Mouse (Mus musculus) MEL-GATA-1-ER (cell line): ENCODE results near the gene Atf5.

ENCODE experiments used
- DNase-seq: peaks from one replicate; pipeline ENCODE4 v3.0.0-alpha.2; 2012; ENCODE audit warnings: low read depth; ENCODE audit errors: extremely low read depth

Atf5 gene

GRCm38 (mm10) chr7:44816470-44817021 is at the start of gene Atf5:
Gene Atf5 (minus strand): TSS chr7:44816658.
- DNase-seq, result peak; percentile 66

- DNase-seq, result no peak
These were observed 48.4 kb upstream of the Atf5 start for GRCm38 (mm10) chr7:44864595-44865542.

- DNase-seq, result no peak
These were observed 47.6 kb upstream of the Atf5 start for GRCm38 (mm10) chr7:44863982-44864494.

GRCm38 (mm10) chr7:44863210-44863609 is 46.8 kb upstream of the Atf5 start:
- DNase-seq, result no peak

- no peak for DNase-seq
These were observed 46.0 kb upstream of the Atf5 start for GRCm38 (mm10) chr7:44862434-44862833.

GRCm38 (mm10) chr7:44861429-44861816 is 45.0 kb upstream of the Atf5 start:
- no peak for DNase-seq

DNA sequence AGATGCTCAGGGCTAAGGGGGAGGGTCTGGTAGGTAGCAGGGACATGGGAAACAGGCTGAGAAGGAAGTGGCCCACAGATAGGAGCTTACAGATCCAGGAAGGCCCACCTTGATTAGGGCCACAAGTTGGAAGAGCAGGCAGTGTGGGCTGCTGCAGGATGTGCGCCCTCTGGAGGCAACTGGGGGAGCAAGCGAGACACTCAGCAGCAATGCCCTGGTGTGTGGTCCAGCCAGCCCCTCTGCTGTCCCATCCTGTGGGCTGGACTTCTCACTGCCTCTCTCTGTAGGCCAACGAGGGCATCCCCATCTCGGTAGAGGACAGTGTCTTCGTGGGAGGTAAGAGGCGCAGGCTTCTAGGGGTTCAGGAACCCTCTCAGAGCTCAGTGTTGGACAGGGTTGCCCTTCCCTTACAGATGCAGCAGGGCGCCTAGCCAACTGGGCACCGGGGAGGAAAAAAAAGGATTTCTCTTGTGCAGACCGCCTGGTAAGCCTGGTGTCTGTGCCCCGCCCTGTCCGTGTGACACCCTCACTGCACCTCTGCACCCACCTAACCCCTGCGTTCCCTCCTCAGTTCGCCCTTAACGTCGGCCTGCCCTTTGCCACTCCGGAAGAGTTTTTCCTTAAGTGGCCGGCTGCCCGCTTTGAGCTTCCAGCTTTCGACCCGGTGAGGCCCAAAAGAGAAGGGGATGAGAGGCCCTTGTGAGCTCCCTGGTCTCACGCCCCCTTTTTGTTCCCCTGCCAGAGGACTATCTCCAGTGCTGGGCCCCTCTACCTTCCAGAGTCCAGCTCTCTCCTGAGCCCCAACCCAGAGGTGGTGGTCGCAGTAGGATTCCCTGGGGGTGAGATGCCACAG is 44.3 kb upstream of the Atf5 start:
- no peak for DNase-seq

DNA sequence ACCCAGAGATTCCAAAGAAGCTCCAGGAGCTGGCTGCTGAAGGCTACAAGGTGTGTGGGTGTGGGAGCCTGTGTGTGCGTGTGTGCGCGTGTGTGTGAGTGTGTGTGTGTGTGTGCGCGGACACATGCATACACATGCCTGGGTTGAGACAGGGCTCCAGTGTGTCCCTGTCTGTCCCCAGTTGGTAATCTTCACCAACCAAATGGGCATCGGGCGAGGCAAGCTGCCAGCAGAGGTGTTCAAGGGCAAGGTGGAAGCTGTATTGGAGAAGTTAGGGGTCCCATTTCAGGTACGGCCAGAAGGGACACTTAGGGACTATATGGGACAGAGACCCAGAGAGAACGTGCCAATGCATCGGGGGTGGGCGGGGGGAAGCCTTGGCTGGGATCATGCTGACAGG is 43.4 kb upstream of the Atf5 start:
- no peak for DNase-seq

GRCm38 (mm10) chr7:44857905-44858304 is 41.4 kb upstream of the Atf5 start:
- DNase-seq, result peak; percentile 68

DNA sequence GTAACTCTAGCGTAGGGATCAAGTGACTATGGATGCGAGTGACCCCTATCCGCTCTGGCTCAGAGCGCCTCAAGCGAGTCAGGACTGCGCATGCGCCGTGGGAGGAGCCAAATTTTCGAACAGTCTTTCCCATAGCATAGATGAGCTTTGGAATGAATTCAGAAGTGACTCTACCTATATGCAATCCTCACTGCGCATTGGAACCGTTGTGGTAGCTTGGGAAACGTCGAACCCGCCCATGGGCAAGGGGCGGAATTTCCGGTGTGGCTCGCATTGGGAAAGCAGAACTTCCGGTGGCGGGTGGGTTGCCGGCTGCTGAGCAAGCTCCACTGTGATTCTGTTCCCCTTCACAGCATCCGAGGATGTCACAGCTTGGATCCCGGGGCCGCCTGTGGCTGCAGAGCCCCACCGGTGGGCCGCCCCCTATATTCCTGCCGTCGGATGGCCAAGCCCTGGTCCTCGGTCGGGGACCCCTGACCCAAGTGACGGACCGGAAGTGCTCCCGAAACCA is 40.6 kb upstream of the Atf5 start, which contains the start of gene Pnkp:
Pnkp (plus strand) TSS at position 98 of the 511 bp plus-strand sequence.
- DNase-seq, result peak; percentile 88

DNA sequence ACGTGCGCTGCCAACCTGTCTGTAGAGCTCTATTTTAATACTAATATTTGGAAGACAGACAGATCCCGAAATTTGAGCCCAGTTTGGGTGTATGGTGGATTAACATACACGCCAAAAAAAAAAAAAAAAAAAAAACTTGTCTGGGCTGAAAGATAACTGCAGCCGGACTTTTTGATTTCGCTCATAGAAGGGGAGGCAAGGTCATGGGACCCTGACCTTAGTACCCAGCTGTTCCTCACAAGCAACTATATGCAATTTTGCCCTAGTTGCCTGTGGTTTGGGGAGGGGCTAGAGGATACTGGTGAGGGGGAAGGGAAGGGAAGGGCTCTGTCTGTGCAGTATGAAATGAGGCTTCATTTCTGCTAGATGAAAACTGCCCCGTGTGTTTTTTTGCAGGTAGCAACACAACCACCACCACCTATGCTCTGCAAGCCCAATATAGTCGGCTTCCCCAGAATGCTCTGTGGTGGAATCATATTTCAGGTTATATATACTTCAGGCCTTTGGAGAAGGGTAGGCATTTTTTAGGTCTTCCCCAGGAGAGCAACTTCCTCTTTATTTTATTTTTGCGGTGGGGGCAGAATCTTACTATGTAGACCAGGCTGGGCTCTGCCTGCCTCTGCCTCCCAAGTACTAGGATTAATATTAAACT is 39.9 kb upstream of the Atf5 start:
- DNase-seq, result peak; percentile 67

GRCm38 (mm10) chr7:44855036-44855435 is 38.6 kb upstream of the Atf5 start:
- no peak for DNase-seq

DNA sequence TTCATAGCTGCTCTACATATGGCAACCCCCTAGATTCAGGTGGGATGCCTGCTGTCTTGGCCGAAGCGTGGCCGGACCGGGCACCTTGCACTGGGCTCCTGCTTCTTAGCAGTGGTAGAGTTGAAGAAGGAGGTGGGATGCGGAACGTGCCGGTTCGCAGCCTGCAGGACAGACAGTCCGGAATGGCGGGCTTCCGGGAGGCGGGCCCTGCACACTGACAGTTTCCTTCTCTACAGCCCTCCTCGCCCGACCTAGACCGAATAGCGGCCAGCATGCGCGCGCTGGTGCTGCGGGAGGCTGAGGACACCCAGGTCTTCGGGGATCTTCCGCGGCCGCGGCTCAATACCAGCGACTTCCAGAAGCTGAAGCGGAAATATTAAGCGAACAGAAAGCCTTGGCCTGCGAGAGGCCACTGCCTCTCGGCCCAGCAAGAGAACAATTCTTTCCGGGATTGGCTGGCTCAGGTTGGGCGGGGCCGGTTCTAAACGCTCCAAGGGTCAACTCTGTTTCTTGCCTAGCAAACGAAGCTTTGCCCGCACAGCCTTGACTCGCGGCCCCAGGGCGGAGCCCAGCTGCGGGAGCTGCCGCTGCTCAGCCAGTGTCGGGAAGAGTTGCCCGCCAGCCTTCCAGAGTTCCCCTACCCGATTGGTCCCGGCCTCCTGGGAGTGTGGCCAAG is 38.0 kb upstream of the Atf5 start:
- DNase-seq, result no peak

DNA sequence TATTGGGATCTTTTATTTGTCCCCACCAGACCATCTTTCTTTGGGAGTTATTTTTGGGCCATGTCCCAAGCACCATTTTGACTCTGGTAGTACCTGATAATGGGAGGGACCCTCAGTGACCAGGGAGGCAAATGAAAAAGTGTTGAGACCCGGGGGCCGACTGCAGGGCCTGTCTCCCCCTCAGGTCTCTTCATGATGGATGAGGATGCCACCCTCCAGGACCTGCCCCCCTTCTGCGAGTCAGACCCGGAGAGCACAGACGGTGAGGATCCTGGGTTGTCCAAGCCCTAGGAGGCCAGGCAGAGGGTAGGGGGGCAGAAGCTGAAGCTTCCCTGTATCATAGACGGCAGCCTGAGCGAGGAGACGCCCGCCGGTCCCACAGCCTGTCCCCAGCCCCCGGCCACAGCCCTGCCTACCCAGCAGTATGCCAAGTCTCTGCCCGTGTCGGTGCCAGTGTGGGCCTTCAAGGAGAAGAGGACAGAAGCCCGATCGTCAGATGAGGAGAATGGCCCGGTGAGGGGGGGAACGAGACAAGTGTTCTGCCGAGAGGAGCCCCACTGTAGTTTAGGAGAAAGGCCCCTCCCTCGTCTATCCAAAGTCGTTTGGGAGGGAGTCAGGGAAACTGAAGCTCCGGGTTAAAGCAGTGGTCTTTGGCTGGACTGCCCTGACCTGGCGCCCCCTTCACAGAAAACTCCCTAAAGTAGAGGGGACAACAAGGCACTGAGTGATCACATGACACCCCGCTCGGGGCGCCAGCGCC is 37.3 kb upstream of the Atf5 start:
- DNase-seq, result no peak

- DNase-seq, result no peak
These were observed 36.6 kb upstream of the Atf5 start for GRCm38 (mm10) chr7:44853065-44853464.

DNA sequence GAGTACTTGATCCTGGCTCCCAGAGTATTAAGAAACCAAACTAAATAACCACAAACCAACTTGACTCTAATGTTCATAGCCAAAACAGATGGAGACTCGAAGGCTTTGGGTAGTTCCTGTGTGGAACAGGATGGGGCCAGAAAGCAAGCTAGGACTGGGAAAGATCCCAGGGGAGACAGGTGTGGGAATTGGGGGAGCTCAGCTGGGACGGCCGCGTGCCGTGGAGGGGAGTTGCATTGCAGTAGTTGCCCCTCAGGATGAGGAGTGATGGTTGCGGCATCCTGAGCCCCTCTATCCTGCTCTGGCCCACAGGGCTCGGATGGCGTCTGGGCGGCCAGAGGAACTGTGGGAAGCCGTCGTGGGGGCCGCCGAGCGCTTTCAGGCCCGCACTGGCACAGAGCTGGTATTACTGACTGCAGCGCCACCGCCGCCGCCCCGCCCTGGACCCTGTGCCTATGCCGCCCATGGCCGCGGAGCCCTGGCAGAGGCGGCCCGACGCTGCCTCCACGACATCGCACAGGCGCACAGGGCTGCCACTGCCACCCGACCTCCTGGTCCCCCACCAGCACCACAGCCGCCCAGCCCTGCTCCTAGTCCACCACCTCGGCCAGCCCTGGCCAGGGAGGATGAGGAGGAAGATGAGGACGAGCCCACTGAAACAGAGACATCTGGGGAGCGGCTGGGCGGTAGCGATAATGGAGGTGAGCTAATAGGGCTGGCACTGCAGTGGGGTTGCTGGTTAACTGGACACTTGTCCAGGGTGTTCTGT is 36.0 kb upstream of the Atf5 start:
- no peak for DNase-seq

- no peak for DNase-seq
These were observed 35.3 kb upstream of the Atf5 start for GRCm38 (mm10) chr7:44851625-44852234.
